Mouse (Mus musculus) spleen, adult 2 months (tissue): ENCODE results near the gene Atp1a4.

Experiments
- CTCF ChIP-seq: fragments of 200-500 bp; IDR thresholded peaks from 2 replicates; pipeline ENCODE4 v1.5.1; 2011; ENCODE audit warnings: mild to moderate bottlenecking, inconsistent platforms; ENCODE audit not compliant: insufficient read depth, insufficient read length, insufficient replicate concordance; ENCODE audit errors: extremely low read depth
- POLR2A ChIP-seq: fragments of 200-500 bp; IDR thresholded peaks from 2 replicates; pipeline ENCODE4 v1.6.1; 2011; ENCODE audit warnings: low read depth, low read length, inconsistent platforms

DNA sequence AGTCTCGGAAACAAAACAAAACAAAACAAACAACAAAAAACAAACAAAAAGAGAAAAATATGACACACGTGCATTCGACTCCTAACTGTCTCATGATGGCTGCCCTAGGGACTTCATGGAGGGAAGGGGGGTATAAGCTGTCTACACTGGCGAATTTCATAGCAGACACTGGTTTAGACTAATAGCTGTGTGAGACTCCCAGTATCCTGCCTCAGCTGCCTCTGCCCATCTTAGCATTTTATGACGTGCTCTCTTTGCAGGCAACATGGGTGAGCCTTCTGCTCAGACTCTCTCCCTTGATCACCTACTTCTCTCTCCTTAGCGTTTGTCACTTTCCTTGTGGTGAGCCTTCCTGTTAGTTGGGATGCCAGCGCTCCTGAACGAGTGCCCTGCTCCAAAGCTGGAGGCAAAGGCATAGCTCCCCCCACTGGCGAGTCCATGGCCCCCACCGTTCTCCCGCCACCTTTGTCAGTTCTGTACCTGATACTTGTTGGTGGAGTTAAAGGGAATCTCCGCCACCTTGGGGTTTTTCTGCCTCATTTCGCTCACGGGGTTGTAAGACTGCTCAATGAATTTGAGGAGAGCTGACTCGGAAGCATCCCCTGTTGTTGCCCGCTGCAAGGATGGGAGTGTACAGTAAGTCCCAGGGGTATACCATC is 14.5 kb downstream of the Atp1a4 start:
- no peak for TF ChIP-seq POLR2A
- TF ChIP-seq CTCF = no peak
